Mouse (Mus musculus): Measurements from ENCODE around the gene Golga1. TPM values are rescaled to one million over a fixed set of nuclear protein-coding genes. Genes with fewer than 3 reads are reported as not detected.
"Not testable (repeated sequence)": the region's sequence is repeated elsewhere in the genome, so short reads cannot be mapped to it uniquely, and the experiment has no call there.

The Golga1 gene
- total RNA-seq, 1 experiment = 9.1 TPM

GRCm38 (mm10) chr2:39011264-39011663 is 54.1 kb downstream of the Golga1 start:
- H3K9ac ChIP-seq (ENCODE audit: insufficient read depth, low read depth, low read length, poor library complexity, severe bottlenecking) = no peak overlapping the region
- no peaks in the 10 kb centered on the region for H3K9me3 ChIP-seq (ENCODE audit: control insufficient read depth, insufficient read depth, low read depth, low read length)
- no peak overlapping the region for H3K27ac ChIP-seq (ENCODE audit: insufficient read depth, low read depth, low read length, poor library complexity, severe bottlenecking)
- in situ Hi-C loops (cut with MboI; ENCODE audit: low sequenced_read_pairs in 2 of 2, unreplicated experiment in 2 of 2) = no loop called here
- H3K4me1 ChIP-seq (ENCODE audit: control insufficient read depth in 2 of 2, insufficient read depth in 2 of 2, low read length in 2 of 2, poor library complexity in 1 of 2) = peaks cover under 1 to 4% of the 10 kb centered on the region in 2 experiments; a peak in 3 of 4 replicates
- H3K36me3 ChIP-seq (ENCODE audit: control insufficient read depth, insufficient read depth, low read length, poor library complexity, severe bottlenecking) = peaks cover 15% of the 10 kb centered on the region
- no peak for DNase-seq (ENCODE audit: low read depth, low spot score)
- TF ChIP-seq ZC3H11A (IDR thresholded peaks at IDR 0.05; ENCODE audit: borderline replicate concordance, low read depth, low read length) (no peak), CHD2 (IDR thresholded peaks at IDR 0.05; ENCODE audit: low read depth, low read length) (no peak), MAFK (IDR thresholded peaks at IDR 0.05; ENCODE audit: insufficient read depth, low read depth, low read length) (no peak), HCFC1 (IDR thresholded peaks at IDR 0.05; ENCODE audit: borderline replicate concordance, insufficient read depth, low read length) (no peak), ZNF384 (IDR thresholded peaks at IDR 0.05; ENCODE audit: low read depth, low read length) (no peak)
- H3K4me3 ChIP-seq (ENCODE audit: insufficient read depth in 1 of 2, low read depth in 1 of 2, low read length in 2 of 2, poor library complexity in 1 of 2, severe bottlenecking in 1 of 2) = no peak overlapping the region

DNA sequence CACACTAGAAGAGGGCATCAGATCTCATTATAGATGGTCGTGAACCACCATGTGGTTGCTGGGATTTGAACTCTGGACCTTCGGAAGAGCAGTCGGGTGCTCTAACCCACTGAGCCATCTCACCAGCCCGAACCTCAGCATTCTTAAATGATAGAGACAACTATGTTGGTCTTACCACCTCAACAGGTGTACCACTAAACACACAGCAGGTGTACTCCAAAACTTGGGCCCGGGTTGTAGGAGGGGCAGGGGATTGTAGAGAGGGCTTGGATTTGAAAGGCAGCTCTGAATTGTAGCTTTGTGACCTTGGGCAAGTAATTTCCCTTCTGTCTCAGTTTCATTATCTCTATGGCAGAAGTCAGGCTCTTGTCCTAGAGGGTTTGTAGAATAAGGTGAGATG is 55.2 kb downstream of the Golga1 start:
- H3K36me3 ChIP-seq (ENCODE audit: control insufficient read depth, insufficient read depth, low read length, poor library complexity, severe bottlenecking) = peaks cover 10% of the 10 kb centered on the region
- H3K4me1 ChIP-seq (ENCODE audit: control insufficient read depth in 2 of 2, insufficient read depth in 2 of 2, low read length in 2 of 2, poor library complexity in 1 of 2); in situ Hi-C loops (cut with MboI; ENCODE audit: low sequenced_read_pairs in 2 of 2, unreplicated experiment in 2 of 2); H3K9ac ChIP-seq (ENCODE audit: insufficient read depth, low read depth, low read length, poor library complexity, severe bottlenecking); H3K9me3 ChIP-seq (ENCODE audit: control insufficient read depth, insufficient read depth, low read depth, low read length); H3K27ac ChIP-seq (ENCODE audit: insufficient read depth, low read depth, low read length, poor library complexity, severe bottlenecking); DNase-seq (ENCODE audit: low read depth, low spot score); H3K4me3 ChIP-seq (ENCODE audit: insufficient read depth in 1 of 2, low read depth in 1 of 2, low read length in 2 of 2, poor library complexity in 1 of 2, severe bottlenecking in 1 of 2): not testable (repeated sequence)

GRCm38 (mm10) chr2:39008954-39009365 is 56.4 kb downstream of the Golga1 start:
- H3K27ac ChIP-seq (ENCODE audit: insufficient read depth, low read depth, low read length, poor library complexity, severe bottlenecking) = no peak overlapping the region
- H3K4me1 ChIP-seq (ENCODE audit: control insufficient read depth in 2 of 2, insufficient read depth in 2 of 2, low read length in 2 of 2, poor library complexity in 1 of 2) = peaks cover 3 to 4% of the 10 kb centered on the region in 2 experiments; a peak in 3 of 4 replicates
- H3K36me3 ChIP-seq (ENCODE audit: control insufficient read depth, insufficient read depth, low read length, poor library complexity, severe bottlenecking) = peaks cover 16% of the 10 kb centered on the region
- H3K4me3 ChIP-seq (ENCODE audit: insufficient read depth in 1 of 2, low read depth in 1 of 2, low read length in 2 of 2, poor library complexity in 1 of 2, severe bottlenecking in 1 of 2) = peak overlapping the region; percentile 78 to 98
- TF ChIP-seq CHD2 (IDR thresholded peaks at IDR 0.05; ENCODE audit: low read depth, low read length) (no peak), MAFK (IDR thresholded peaks at IDR 0.05; ENCODE audit: insufficient read depth, low read depth, low read length) (no peak), HCFC1 (IDR thresholded peaks at IDR 0.05; ENCODE audit: borderline replicate concordance, insufficient read depth, low read length) (no peak), ZNF384 (IDR thresholded peaks at IDR 0.05; ENCODE audit: low read depth, low read length) (no peak), ZC3H11A (IDR thresholded peaks at IDR 0.05; ENCODE audit: borderline replicate concordance, low read depth, low read length) (no peak)
- DNase-seq (ENCODE audit: low read depth, low spot score) = no peak
- peak overlapping the region; percentile 99 for H3K9ac ChIP-seq (ENCODE audit: insufficient read depth, low read depth, low read length, poor library complexity, severe bottlenecking)
- no peaks in the 10 kb centered on the region for H3K9me3 ChIP-seq (ENCODE audit: control insufficient read depth, insufficient read depth, low read depth, low read length)
- in situ Hi-C loops (cut with MboI; ENCODE audit: low sequenced_read_pairs in 2 of 2, unreplicated experiment in 2 of 2) = no loop called here

DNA sequence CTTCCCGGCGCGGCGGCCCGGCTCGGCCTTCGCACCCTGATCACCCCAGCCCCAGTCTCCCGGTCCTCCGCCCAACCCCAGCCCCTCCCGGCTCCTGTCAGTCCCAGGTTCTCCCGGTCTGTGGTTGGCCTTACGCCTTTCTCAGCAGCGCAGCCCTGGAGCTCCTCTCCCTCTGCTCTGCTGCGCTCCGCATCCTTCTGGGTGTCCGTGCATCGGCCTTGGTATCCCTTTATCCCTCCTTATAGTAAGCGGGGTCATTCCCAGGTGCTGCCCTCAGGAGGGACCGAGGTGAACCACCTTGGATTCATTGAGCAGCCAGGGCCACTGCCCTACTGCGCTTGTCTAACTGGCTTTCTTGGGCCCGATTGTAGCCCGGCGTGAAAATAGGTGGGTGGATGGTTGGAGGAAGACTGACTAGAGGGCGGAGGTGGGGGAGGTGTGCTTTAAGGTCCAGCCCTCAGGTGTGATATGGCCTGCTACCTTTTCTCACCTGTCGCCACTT is 56.9 kb downstream of the Golga1 start:
- peak overlapping the region; percentile 72; the same call in 1 of the 2 replicates for H3K27ac ChIP-seq (ENCODE audit: insufficient read depth, low read depth, low read length, poor library complexity, severe bottlenecking)
- TF ChIP-seq ZNF384 (IDR thresholded peaks at IDR 0.05; ENCODE audit: low read depth, low read length) (no peak), MAFK (IDR thresholded peaks at IDR 0.05; ENCODE audit: insufficient read depth, low read depth, low read length) (no peak), ZC3H11A (IDR thresholded peaks at IDR 0.05; ENCODE audit: borderline replicate concordance, low read depth, low read length) (no peak), CHD2 (IDR thresholded peaks at IDR 0.05; ENCODE audit: low read depth, low read length) (no peak), HCFC1 (IDR thresholded peaks at IDR 0.05; ENCODE audit: borderline replicate concordance, insufficient read depth, low read length) (no peak)
- in situ Hi-C loops (cut with MboI; ENCODE audit: low sequenced_read_pairs in 2 of 2, unreplicated experiment in 2 of 2) = no loop called here

GRCm38 (mm10) chr2:39007865-39008264 is 57.5 kb downstream of the Golga1 start:
- H3K9ac ChIP-seq (ENCODE audit: insufficient read depth, low read depth, low read length, poor library complexity, severe bottlenecking) = peak overlapping the region; percentile 99
- peak overlapping the region; percentile 78 to 98 for H3K4me3 ChIP-seq (ENCODE audit: insufficient read depth in 1 of 2, low read depth in 1 of 2, low read length in 2 of 2, poor library complexity in 1 of 2, severe bottlenecking in 1 of 2)
- H3K36me3 ChIP-seq (ENCODE audit: control insufficient read depth, insufficient read depth, low read length, poor library complexity, severe bottlenecking) = peaks cover 21% of the 10 kb centered on the region
- peak overlapping the region; percentile 72 for H3K27ac ChIP-seq (ENCODE audit: insufficient read depth, low read depth, low read length, poor library complexity, severe bottlenecking)
- peak; percentile 85 for DNase-seq (ENCODE audit: low read depth, low spot score)
- peaks cover 4% of the 10 kb centered on the region in 2 experiments; a peak in 3 of 4 replicates for H3K4me1 ChIP-seq (ENCODE audit: control insufficient read depth in 2 of 2, insufficient read depth in 2 of 2, low read length in 2 of 2, poor library complexity in 1 of 2)
- TF ChIP-seq HCFC1 (IDR thresholded peaks at IDR 0.05; ENCODE audit: borderline replicate concordance, insufficient read depth, low read length) (peak; percentile 68), ZNF384 (IDR thresholded peaks at IDR 0.05; ENCODE audit: low read depth, low read length) (no peak)
- no peaks in the 10 kb centered on the region for H3K9me3 ChIP-seq (ENCODE audit: control insufficient read depth, insufficient read depth, low read depth, low read length)
- in situ Hi-C loops (cut with MboI; ENCODE audit: low sequenced_read_pairs in 2 of 2, unreplicated experiment in 2 of 2) = no loop called here

More for the DNA sequence above, 56.9 kb downstream of the Golga1 start:
- Histone ChIP-seq H3K9ac (ENCODE audit: insufficient read depth, low read depth, low read length, poor library complexity, severe bottlenecking) (peak overlapping the region; percentile 99), H3K4me1 (ENCODE audit: control insufficient read depth in 2 of 2, insufficient read depth in 2 of 2, low read length in 2 of 2, poor library complexity in 1 of 2) (peaks cover 3 to 4% of the 10 kb centered on the region in 2 experiments; a peak in 3 of 4 replicates), H3K36me3 (ENCODE audit: control insufficient read depth, insufficient read depth, low read length, poor library complexity, severe bottlenecking) (peaks cover 19% of the 10 kb centered on the region), H3K4me3 (ENCODE audit: insufficient read depth in 1 of 2, low read depth in 1 of 2, low read length in 2 of 2, poor library complexity in 1 of 2, severe bottlenecking in 1 of 2) (peak overlapping the region; percentile 78 to 98), H3K9me3 (ENCODE audit: control insufficient read depth, insufficient read depth, low read depth, low read length) (no peaks in the 10 kb centered on the region)
- no peak for DNase-seq (ENCODE audit: low read depth, low spot score)
